Mouse (Mus musculus): ENCODE data around the gene H2-T3. TPM values are rescaled to one million over a fixed set of nuclear protein-coding genes. Genes with fewer than 3 reads are reported as not detected.
"Not testable (repeated sequence)": the region's sequence is repeated elsewhere in the genome, so short reads cannot be mapped to it uniquely, and the experiment has no call there.

The H2-T3 gene
- total RNA-seq, 2 experiments from 2014 or later: not detected

DNA sequence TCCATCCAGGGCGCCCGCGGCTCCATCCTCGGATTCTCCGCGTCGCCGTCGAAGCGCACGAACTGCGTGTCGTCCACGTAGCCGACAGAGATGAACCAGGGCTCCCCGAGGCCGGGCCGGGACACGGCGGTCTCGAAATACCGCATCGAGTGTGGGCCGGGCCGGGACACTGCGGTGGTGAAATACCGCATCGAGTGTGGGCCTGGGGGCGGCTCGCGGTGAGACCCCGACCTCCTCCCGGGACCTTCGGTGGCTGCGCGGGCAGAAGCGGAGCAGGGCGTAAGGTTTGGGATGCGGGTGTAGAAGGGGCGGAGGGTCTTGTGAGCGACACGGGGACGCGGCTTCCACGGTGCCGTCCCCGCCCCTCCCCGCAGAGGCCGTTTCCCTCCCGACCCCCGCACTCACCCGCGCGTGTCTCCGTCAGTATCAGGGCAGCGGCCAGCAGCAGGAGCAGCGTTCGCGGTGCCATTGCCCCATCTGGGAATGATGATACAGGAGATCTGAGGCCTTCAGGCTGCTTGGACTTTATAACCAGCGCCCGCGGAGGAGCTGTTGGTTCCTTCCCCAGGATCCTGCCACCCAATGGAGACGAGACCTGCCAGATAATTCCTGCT lies 21.9 kb downstream of the H2-T3 start, which contains the start of gene Gm8909:
Gene Gm8909, minus strand, starts transcription at position 499 of the 614 bp plus-strand sequence.
- no peak for DNase-seq
- Histone ChIP-seq H3K27ac (no peak within 1 kb of the TSS), H3K4me3 (peak within 1 kb of the TSS; percentile 71)
- intact Hi-C loops (cut with DNase I): no loop called here
- no peak for TF ChIP-seq CTCF (IDR thresholded peaks at IDR 0.05)

DNA sequence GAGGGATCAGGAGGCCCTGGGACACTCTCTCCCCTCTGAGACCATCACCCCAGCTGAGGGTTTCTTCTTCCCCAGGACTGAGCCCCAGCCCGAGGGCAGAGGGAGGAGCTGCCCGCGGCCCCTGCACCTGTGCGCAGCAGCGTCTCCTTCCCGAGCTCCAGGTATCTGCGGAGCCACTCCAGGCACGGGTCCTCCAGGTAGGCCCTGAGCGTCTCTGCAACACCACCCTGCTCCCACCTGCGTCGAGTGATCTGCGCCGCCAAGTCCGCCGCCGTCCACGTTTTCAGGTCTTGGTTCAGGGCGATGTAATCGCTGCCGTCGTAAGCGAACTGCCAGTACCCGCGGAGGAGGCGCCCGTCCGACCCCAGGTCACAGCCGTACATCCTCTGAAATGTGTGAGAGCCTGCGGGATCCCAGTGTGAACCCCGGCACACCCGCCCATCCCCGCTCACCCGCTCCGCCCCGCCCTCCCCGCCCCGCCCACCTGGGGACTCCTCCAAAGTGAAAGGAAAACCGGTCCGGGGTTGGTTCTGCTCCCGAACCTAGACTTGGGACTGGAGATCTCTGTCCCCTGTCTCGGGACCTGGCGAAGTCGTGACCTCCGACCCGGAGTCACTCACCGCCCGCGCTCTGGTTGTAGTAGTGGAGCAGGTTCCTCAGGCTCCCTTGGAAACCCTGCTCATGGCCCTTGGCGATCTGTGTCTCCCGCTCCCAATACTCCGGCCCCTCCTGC lies 22.6 kb downstream of the H2-T3 start:
- Histone ChIP-seq H3K27ac (no peak overlapping the region), H3K4me3 (peak overlapping the region; percentile 71)
- intact Hi-C loops (cut with DNase I): no loop called here
- no peak for DNase-seq
- no peak for TF ChIP-seq CTCF (IDR thresholded peaks at IDR 0.05)

DNA sequence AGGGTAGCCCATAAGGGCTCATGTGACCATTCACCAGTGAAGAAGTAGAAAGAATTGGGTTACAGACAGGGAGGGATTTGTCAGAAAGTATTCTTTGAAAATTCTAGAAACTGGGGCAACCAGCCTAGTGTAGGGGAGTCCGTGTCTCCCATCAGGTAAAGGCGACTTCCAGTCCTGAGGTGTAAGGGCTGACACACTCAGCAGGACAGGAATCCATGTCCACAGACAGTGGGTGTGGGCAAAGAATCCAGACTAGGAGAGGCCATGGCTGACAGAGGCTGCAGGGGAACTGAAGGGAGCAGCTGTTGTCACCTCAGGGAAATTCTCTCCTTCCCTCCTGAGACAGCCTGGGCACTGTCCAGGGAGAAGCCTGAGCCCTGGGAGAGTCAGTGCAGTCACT lies 23.2 kb downstream of the H2-T3 start:
- H3K4me3 ChIP-seq; intact Hi-C loops (cut with DNase I); H3K27ac ChIP-seq; DNase-seq: not testable (repeated sequence)

DNA sequence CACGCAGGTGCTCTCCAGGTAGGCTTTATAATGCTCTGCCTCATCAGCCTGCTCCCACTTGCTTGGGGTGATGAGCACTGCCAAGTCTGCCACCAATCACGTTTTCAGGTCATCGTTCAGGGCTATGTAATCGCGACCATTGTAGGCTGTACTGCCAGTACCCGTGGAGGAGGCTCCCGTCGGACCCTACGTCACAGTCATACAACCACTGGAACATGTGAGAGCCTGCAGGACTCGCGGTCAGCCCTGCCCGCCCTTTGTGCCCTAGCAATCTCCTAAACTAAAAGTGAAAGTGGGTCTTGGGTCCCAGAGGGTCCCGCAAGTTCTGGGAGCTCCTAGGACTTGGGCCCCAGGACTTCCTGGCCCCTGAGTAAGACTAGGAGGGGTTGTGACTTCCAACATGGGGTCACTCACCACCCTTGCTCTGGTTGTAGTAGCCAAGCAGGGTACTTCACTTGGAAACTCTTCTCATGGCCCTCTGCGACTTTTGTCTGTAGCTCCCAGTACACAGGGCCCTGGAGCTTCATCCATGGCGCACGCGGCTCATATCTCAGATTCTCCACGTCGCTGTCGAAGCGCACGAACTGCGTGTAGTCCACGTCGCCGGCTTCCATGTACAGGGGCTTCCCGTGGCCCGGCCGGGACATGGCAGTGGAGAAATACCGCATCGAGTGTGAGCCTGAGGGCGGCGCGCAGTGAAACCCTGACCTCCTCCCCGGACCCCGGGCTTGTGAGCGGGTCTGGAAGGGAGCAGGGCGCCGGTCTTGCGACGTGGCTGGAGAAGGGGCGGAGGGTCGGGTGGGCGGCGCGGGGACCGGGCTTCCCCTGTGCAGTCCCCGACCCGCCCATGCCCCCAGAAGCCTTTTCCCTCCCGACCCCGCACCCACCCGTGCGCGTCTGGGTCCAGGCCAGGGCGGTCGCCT lies 28.7 kb downstream of the H2-T3 start:
- no peak for TF ChIP-seq CTCF (IDR thresholded peaks at IDR 0.05)
- Histone ChIP-seq H3K4me3 (peak overlapping the region; percentile 51), H3K27ac (no peak overlapping the region)
- DNase-seq: no peak
- intact Hi-C loops (cut with DNase I): no loop called here

DNA sequence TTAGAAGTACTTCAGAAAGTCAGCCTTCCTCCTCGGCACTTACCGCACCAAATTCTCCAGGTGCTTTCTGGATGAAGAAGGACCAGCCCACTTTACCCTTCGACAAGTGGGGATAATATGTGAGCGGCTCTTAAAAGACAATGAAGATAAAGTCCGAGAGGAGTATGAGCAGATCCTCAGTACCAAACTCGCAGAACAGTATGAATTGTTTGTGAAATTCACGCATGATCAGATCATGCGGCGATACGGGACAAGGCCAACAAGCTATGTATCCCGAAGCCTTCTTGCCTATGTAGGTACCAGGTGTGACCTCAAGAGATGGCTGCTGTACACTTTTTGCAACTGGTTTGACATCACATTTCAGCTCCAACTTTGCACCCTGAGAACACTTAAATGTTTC lies 31.8 kb downstream of the H2-T3 start:
- not testable (repeated sequence) for DNase-seq
- peak overlapping the region; percentile 43 for H3K4me3 ChIP-seq

DNA sequence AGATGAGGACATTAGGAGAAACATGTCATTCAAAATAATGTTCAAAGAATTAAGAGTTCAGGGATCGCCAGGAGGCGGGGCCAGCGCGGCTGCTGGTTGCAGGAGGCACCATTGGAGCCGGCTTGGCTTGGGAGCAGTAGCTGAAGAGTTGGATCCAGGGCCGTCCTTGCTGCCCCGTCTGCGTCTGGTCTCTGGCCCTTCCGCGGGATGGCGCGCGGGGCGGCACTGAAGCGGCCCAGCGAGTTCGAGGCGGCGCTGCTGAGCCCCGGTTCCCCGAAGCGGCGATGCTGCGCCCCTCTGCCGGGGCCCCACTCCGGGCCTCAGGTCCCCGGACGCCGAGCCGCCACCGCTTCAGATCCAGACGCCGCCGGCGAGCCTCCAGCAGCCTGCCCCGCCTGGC lies 32.3 kb downstream of the H2-T3 start:
- H3K27ac ChIP-seq; intact Hi-C loops (cut with DNase I); DNase-seq: not testable (repeated sequence)
- peak overlapping the region; percentile 43 for H3K4me3 ChIP-seq

More for the DNA sequence above, 31.8 kb downstream of the H2-T3 start:
- H3K27ac ChIP-seq; intact Hi-C loops (cut with DNase I): not testable (repeated sequence)

DNA sequence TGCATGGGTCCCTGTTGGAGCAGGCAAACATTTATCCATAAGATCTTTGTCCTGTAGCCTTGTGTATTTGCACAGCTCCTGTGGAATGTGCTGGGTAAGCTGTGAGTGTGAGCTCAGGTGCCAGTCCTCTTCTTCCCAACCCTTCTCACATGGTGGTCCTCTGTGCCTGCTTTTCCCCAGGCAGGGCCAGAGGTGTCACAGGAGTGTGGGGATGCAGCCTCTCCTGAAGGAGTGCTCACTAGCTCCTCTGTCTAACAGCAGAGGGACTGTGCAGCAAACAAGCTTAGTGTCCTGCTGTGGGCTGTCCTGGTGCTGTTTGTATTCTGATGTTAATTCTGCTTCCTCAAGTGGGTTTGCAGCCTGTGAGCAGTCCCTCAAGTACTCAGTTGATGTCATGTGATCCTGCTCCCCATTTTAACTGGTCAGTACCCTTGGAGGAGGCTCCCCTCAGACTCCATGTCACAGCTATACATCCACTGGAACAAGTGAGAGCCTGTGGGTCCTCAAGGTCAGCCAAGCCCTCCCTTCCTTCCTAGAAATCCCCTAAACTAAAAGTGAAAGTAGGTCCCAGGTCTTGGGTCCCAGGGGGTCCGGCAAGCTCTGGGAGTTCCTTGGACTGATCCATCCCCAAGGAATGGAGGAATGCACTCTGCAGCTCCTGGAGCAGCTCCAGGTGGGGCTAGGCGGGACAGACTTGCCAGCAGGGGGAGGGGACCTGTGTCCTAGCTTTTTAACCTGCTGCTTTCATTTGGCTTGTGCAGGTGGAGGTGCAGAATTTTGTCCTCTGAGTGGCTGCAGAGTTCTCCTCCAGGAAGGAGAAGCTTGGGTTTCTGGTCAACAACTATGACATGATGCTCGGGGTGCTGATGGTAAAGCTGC lies 35.6 kb downstream of the H2-T3 start:
- intact Hi-C loops (cut with DNase I): no loop called here
- no peak for DNase-seq
- no peak for TF ChIP-seq CTCF (IDR thresholded peaks at IDR 0.05)
- Histone ChIP-seq H3K27ac (no peak overlapping the region), H3K4me3 (no peak overlapping the region)

DNA sequence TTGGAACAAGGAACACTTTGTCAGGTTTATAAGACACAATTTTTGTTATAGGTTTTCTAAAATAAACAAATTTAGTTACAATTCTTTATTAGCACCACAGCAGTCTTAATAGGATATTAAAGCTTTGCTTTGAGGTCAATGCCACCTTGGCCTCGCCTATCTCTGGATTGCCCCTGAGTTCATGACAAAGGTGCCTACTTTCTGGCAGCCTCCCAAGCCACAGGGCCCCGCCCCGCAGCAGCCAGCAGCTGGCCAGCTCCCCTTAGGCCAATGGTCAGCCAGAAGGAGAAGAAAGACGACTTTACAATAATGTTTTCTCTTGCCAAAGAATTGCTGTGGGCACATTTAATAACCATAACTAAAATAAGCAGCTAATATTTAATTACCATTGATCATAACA lies 38.9 kb downstream of the H2-T3 start:
- DNase-seq; H3K4me3 ChIP-seq; H3K27ac ChIP-seq; intact Hi-C loops (cut with DNase I): not testable (repeated sequence)

DNA sequence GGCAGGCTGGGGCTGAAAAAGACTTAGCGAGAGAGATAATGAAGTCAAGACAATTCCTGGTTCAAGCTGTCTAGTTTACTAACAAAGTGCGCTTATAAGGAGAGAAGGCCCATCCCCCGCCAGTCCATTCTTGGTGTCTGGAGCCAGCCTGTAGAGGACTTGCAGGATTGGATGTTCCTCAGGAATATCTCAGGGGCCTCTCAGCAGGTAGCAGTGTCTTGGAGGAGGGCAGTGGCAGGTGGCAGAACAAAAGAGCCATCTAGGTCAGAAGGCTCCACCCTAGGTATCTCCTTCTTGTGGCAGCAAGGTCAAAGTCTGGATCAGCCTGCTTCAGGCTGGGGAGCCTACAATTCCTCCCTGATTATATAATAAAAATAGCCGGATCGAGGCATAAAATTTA lies 41.6 kb downstream of the H2-T3 start:
- DNase-seq; intact Hi-C loops (cut with DNase I); H3K27ac ChIP-seq; H3K4me3 ChIP-seq: not testable (repeated sequence)

DNA sequence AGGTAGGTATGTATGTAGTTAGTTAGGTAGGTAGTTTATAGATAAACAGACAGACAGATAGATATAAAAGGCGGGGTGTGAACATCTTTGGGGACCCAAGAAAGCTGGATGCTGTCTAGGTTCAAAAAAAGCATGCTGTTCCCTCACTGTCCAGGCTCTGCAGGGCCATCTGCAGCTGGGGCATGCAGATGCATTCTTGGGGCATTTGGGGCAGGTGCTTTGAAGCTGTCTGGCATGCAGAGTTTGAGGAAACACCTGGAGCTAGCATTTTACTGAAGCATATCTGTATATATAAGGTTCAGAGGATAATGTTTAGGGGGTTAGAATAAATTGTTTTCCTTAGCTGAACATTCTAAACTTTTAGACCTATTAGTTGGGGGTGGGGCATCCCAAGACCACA lies 43.1 kb downstream of the H2-T3 start:
- DNase-seq; intact Hi-C loops (cut with DNase I); H3K27ac ChIP-seq; H3K4me3 ChIP-seq: not testable (repeated sequence)

DNA sequence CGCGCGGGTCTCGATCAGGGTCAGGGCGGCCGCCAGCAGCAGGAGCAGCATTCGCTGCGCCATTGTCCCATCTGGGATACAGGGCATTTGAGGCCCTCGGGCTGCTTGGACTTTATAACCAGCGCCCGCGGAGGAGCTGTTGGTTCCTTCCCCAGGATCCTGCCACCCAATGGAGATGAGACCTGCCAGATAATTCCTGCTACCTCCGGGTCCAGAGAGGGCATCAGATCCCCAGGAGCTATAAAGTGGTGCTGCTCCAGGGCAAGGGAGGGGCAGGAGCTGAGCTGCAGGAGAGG lies 44.3 kb downstream of the H2-T3 start:
- intact Hi-C loops (cut with DNase I); DNase-seq; H3K27ac ChIP-seq: not testable (repeated sequence)
- H3K4me3 ChIP-seq: peak overlapping the region; percentile 74

DNA sequence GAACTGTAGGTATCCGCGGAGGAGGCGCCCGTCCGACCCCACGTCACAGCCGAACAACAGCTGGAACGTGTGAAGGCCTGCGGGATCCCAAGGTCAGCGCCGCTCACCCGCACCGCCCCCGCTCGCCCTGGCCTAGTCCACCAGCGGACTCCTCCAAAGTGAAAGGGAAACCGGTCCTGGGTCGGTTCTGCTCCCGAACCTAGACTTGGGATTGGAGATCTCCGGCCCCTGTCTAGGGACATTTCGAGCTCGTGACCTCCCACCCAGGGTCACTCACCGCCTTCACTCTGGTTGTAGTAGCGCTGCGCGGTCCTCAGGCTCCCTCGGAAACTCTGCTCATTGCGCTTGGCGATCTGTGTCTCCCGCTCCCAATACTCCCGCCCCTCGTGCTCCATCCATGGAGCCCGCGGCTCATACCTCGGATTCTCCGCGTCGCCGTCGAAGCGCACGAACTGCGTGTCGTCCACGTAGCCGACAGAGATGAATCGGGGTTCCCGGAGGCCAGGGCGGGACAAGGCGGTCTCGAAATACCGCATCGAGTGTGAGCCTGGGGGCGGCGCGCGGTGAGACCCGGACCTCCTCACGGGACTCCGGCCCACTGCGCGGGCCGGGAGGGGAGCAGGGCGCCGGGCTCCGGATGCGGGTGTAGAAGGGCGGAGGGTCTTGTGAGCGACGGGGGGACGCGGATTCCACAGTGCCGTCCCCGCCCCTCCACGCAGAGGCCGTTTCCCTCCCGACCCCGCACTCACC lies 44.8 kb downstream of the H2-T3 start:
- DNase-seq: peak; percentile 23
- intact Hi-C loops (cut with DNase I): no loop called here

DNA sequence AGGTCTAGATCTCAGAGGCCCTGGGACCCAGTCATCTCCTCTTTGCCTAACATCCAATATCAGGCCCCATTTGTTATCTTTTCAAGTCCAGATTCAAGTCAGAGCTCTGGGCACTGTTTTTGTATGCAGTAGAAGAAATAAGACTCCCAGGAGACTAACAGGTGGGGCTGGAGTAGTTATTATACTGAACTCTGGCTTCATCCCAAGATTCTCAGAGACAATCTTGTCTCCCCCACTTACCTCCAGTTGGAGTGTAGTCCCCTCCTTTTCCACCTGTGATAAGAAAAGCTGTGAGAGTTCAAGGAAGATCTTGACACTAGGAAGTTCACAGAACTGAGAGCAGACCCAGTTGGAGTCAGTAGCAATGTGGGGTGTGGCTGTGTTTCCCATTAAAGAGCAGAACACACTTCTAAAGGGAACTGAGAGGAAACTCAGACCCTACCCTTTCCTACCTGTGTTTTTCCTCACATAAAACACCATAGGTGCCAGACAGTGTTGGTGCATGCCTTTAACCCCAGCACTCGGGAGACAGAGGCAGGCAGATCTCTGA lies 53.7 kb downstream of the H2-T3 start:
- not testable (repeated sequence) for H3K4me3 ChIP-seq, H3K27ac ChIP-seq, DNase-seq
- intact Hi-C loops (cut with DNase I): loop anchor here (10.0 kb wide), 1 partner anchor 72 kb away; no protein-coding TSS in a partner anchor

More for the DNA sequence above, 44.8 kb downstream of the H2-T3 start:
- Histone ChIP-seq H3K27ac (no peak overlapping the region), H3K4me3 (peak overlapping the region; percentile 74)
- TF ChIP-seq CTCF (IDR thresholded peaks at IDR 0.05): no peak
